Mouse (Mus musculus) bone marrow, adult 2 months (tissue): ENCODE results near the gene Pskh1.

Experiments
- CTCF ChIP-seq: fragments of 200-500 bp; IDR thresholded peaks from 2 replicates; pipeline ENCODE4 v1.5.1; 2011; ENCODE audit warnings: low read length, control low read depth; ENCODE audit not compliant: control insufficient read depth, insufficient read depth
- POLR2A ChIP-seq: fragments of 200-500 bp; IDR thresholded peaks from 2 replicates; pipeline ENCODE4 v1.6.1; 2011; ENCODE audit warnings: low read depth, mild to moderate bottlenecking, control low read depth, low read length, borderline replicate concordance; ENCODE audit not compliant: control insufficient read depth

DNA sequence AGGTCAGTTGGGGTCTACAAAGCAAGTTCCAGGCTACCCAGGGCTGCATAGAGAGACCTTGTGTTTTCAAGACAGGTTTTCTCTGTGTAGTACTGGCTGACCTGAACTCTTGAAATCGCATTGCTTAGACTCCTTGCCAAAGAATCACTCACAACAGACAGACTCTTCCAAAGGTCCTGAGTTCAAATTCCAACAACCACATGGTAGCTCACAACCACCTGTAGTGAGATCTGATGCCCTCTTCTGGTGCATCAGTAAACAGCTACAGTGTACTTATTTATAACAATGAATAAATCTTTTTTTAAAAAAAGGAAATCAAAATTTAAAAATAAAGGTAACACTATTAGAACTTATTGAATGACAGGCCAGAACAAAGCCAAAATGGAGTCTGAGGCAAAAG lies 80.9 kb downstream of the Pskh1 start:
- TF ChIP-seq CTCF (no peak), POLR2A (no peak)
